In genomic region chr4:141345219-141345618, GRCm38 (mm10) we compare ENCODE assay signal across 38 mouse cellular contexts. TPM values are rescaled to one million over a fixed set of nuclear protein-coding genes. Genes with fewer than 3 reads are reported as not detected.
"Had no signal": no experiment of that assay in that cellular context is flagged by ENCODE, and none has a peak within 500 bp of the region (broad histone marks: within the 10 kb centered on the region; RNA-seq: fewer than 3 reads in every experiment).

No protein-coding gene starts in this region.

- H3K27me3 ChIP-seq: heart, embryonic 12.5 days; hindbrain, embryonic 15.5 days; kidney, embryonic 15.5 days; limb, embryonic 12.5 days had no signal

- H3K4me2 ChIP-seq: heart, embryonic 12.5 days; hindbrain, embryonic 13.5 days; hindbrain, embryonic 15.5 days; kidney, embryonic 15.5 days; limb, embryonic 12.5 days; liver, embryonic 11.5 days; liver, embryonic 13.5 days; liver, embryonic 15.5 days had no signal

- H3K4me3 ChIP-seq: heart, embryonic 10.5 days; heart, embryonic 12.5 days; hindbrain, embryonic 10.5 days; hindbrain, embryonic 13.5 days; hindbrain, embryonic 15.5 days; kidney, embryonic 15.5 days; limb, embryonic 10.5 days; limb, embryonic 12.5 days; liver, embryonic 13.5 days; liver, embryonic 15.5 days had no signal

- DNase-seq: gastrocnemius, postnatal 14 days; heart, adult 11 months; heart, postnatal 10 days; heart, postnatal 4 days; kidney, adult 11 months; kidney, adult 2 months; kidney, adult 9 months; kidney, postnatal 14 days; kidney, postnatal 36 days; layer of hippocampus, adult 9-11 months; layer of hippocampus, postnatal 36 days; liver; liver, embryonic 13.5 days; liver, postnatal 0 days had no signal

- ATAC-seq: hindbrain, postnatal 0 days; intestine, embryonic 16.5 days; liver, postnatal 0 days had no signal

- H3K36me3 ChIP-seq: heart, embryonic 10.5 days; heart, embryonic 12.5 days; hindbrain, embryonic 10.5 days; hindbrain, embryonic 13.5 days; hindbrain, embryonic 15.5 days; kidney, embryonic 15.5 days; limb, embryonic 10.5 days; limb, embryonic 12.5 days; liver, embryonic 13.5 days; liver, embryonic 15.5 days had no signal

RNA-seq across cellular contexts. Expression of gene Clcnka, which starts 53.3 kb away (rescaled TPM):
- total RNA-seq: gastrocnemius, adult 18-20 months; gastrocnemius, adult 8-10 months; heart, adult 8-10 months; heart, postnatal 10 days; heart, postnatal 25 days; heart, postnatal 4 days; layer of hippocampus, adult 18-20 months; layer of hippocampus, adult 8-10 months; layer of hippocampus, postnatal 36 days; left cerebral cortex, adult 18-20 months; left cerebral cortex, postnatal 10 days; left cerebral cortex, postnatal 36 days had no signal
- polyA plus RNA-seq: heart, embryonic 14.5 days; intestine, embryonic 14.5 days; large intestine, adult 2 months; liver, embryonic 13.5 days; liver, embryonic 15.5 days; liver, postnatal 0 days had no signal
